Mouse (Mus musculus): Measurements from ENCODE around the gene Bco1. TPM values are rescaled to one million over a fixed set of nuclear protein-coding genes. Genes with fewer than 3 reads are reported as not detected.
A peak's percentile ranks its signal among the peaks of the same experiment; 100 is the strongest.

Gene Bco1
- not detected for total RNA-seq (2021)
- long read RNA-seq, experiment 1: 0 reads
- long read RNA-seq, experiment 2: 0 reads

GRCm38 (mm10) chr8:117095647-117096046 is at the start of gene Bco1:
Gene Bco1, plus strand, starts transcription at chr8:117095854.
- intact Hi-C loops (cut with DNase I): no loop called here

GRCm38 (mm10) chr8:117049444-117049843 is 46.2 kb upstream of the Bco1 start:
- TF ChIP-seq CTCF (IDR thresholded peaks at IDR 0.05): no peak
- intact Hi-C loops (cut with DNase I): no loop called here
- Histone ChIP-seq H3K4me3 (no peak overlapping the region), H3K27ac (no peak overlapping the region)
- no peak for DNase-seq

More at GRCm38 (mm10) chr8:117095647-117096046, at the start of gene Bco1:
- Histone ChIP-seq H3K4me3 (no peak within 1 kb of the TSS), H3K27ac (no peak within 1 kb of the TSS)
- TF ChIP-seq CTCF (IDR thresholded peaks at IDR 0.05): no peak
- no peak for DNase-seq

GRCm38 (mm10) chr8:117050763-117051162 is 44.9 kb upstream of the Bco1 start:
- TF ChIP-seq CTCF (IDR thresholded peaks at IDR 0.05): no peak
- intact Hi-C loops (cut with DNase I): no loop called here
- no peak overlapping the region for H3K4me3 ChIP-seq
- no peak overlapping the region for H3K27ac ChIP-seq
- no peak for DNase-seq

DNA sequence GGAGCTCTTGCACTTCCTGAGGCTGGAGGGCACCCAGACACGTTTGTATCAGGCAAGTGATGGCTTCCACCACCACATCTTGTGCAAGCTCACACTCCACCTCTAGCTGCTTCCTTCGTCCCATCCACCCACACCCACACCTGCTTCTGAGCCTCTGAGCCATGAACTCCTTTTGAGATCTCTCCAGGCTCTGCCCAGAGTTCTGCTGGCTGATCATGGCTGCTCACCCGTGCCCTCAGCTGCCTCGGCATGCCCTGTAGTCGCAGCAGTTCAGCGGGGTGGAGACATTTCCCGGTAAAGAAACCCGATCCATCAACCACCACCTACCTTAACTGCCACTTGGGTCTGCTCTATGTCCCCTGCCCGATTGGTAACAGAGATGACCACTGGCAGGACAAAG is 44.3 kb upstream of the Bco1 start:
- H3K4me3 ChIP-seq: no peak overlapping the region
- TF ChIP-seq CTCF (IDR thresholded peaks at IDR 0.05): no peak
- no peak overlapping the region for H3K27ac ChIP-seq
- no peak for DNase-seq
- intact Hi-C loops (cut with DNase I): no loop called here

- Histone ChIP-seq H3K27ac (no peak overlapping the region), H3K4me3 (no peak overlapping the region)
- intact Hi-C loops (cut with DNase I): no loop called here
- TF ChIP-seq CTCF (IDR thresholded peaks at IDR 0.05): 0 out of 2 replicates have a peak, but pooled peaks have one; percentile 9
- DNase-seq: no peak
These were observed 42.2 kb upstream of the Bco1 start for GRCm38 (mm10) chr8:117053135-117054079.

DNA sequence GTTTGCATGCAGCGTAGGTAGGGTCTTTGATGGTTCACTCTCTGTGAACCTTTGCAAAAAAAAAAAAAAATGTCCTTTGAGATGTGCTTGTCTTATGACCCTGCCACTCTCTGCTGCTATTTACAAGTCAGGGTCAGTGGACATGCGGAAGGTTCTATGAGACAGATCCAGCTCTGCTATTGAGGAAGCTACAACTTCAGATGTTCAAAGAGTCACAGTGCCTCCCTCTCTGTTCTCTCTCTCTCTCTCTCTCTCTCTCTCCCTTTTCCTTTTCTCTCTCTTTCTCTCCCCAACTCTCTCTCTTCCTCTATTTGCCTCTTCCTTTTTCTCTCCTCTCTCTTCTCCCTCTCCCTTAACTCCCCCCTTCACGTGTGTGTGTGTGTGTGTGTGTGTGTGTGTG is 41.5 kb upstream of the Bco1 start:
- no peak overlapping the region for H3K27ac ChIP-seq
- H3K4me3 ChIP-seq: no peak overlapping the region
- intact Hi-C loops (cut with DNase I): no loop called here
- no peak for DNase-seq
- no peak for TF ChIP-seq CTCF (IDR thresholded peaks at IDR 0.05)

- TF ChIP-seq CTCF (IDR thresholded peaks at IDR 0.05): no peak
- no peak for DNase-seq
- Histone ChIP-seq H3K4me3 (no peak overlapping the region), H3K27ac (no peak overlapping the region)
- intact Hi-C loops (cut with DNase I): no loop called here
These were observed 40.6 kb upstream of the Bco1 start for GRCm38 (mm10) chr8:117055097-117055496.

DNA sequence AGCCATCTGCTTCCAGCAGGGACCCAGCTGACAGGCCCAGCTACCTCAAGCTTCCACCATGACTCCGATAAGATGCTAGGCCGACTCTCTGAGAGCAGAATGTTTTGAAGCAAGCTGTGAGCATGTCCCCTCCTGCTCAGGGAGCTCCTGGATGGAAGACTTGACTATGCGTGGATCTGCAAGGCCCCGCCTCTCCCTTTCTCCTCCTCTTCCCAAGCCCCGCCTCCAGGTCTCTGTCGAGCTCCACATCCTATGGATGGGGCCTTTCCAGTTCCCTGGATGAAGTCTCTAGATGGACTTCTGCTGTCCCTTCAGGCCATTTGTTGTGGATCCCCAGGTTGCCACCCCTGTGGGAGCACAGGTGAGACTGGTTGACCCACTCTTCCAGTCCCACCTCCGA is 36.6 kb upstream of the Bco1 start:
- Histone ChIP-seq H3K4me3 (no peak overlapping the region), H3K27ac (no peak overlapping the region)
- DNase-seq: no peak
- intact Hi-C loops (cut with DNase I): no loop called here
- no peak for TF ChIP-seq CTCF (IDR thresholded peaks at IDR 0.05)

- DNase-seq: no peak
- no peak overlapping the region for H3K27ac ChIP-seq
- no peak overlapping the region for H3K4me3 ChIP-seq
- intact Hi-C loops (cut with DNase I): no loop called here
- no peak for TF ChIP-seq CTCF (IDR thresholded peaks at IDR 0.05)
These were observed 35.3 kb upstream of the Bco1 start for GRCm38 (mm10) chr8:117060306-117060705.

GRCm38 (mm10) chr8:117061180-117061880 is 34.3 kb upstream of the Bco1 start:
- DNase-seq: no peak
- intact Hi-C loops (cut with DNase I): no loop called here
- Histone ChIP-seq H3K27ac (no peak overlapping the region), H3K4me3 (no peak overlapping the region)
- no peak for TF ChIP-seq CTCF (IDR thresholded peaks at IDR 0.05)

DNA sequence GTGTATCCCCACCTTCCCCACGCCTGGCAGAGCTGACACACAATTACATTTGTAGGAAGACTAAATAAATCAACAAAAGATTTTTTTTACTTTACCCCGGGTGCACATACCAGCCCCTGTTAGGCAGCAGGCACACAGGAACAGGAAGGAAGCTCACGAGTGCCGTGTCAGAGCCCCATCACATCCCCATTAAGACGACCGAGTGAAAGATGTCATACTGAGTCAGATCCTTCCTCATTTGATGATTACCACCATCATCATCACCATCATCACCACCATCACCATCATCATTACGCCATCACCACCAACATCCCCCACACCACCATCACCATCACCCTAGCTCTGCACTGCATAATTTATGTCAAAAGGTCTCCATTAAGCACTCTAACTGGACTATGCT is 28.7 kb upstream of the Bco1 start:
- DNase-seq: no peak
- Histone ChIP-seq H3K4me3 (no peak overlapping the region), H3K27ac (no peak overlapping the region)
- intact Hi-C loops (cut with DNase I): no loop called here
- TF ChIP-seq CTCF (IDR thresholded peaks at IDR 0.05): no peak

GRCm38 (mm10) chr8:117067396-117067795 is 28.3 kb upstream of the Bco1 start:
- DNase-seq: no peak
- intact Hi-C loops (cut with DNase I): no loop called here
- H3K4me3 ChIP-seq: no peak overlapping the region
- TF ChIP-seq CTCF (IDR thresholded peaks at IDR 0.05): no peak
- H3K27ac ChIP-seq: no peak overlapping the region

DNA sequence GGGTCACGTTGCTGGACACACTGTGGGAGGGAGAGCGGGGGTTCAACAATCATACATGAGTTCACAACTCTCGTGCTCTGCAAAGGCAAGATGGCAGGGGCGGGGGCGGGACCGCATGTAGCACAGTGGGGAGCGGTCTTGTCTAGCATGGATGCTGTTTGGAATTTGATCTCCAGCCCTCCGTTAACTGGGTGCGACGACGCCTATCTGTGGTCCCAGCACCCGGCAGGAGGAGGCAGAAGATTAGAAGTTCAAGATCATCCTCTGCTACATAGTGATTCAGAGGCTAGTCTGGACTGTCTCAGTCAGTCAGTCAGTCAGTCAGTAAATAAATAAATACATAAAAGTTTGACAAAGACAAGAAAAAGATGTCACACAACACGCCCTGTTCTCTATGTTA is 27.4 kb upstream of the Bco1 start:
- no peak for DNase-seq
- no peak for TF ChIP-seq CTCF (IDR thresholded peaks at IDR 0.05)
- intact Hi-C loops (cut with DNase I): no loop called here
- H3K27ac ChIP-seq: no peak overlapping the region
- H3K4me3 ChIP-seq: no peak overlapping the region
